Mouse (Mus musculus): ENCODE measurements at regions not wholly inside any gene's neighbourhood (a gene's known extent, or its start where the extent isn't known, plus 50 kb on each side); places are given as distances from the start of the nearest gene placed in this dataset.

DNA sequence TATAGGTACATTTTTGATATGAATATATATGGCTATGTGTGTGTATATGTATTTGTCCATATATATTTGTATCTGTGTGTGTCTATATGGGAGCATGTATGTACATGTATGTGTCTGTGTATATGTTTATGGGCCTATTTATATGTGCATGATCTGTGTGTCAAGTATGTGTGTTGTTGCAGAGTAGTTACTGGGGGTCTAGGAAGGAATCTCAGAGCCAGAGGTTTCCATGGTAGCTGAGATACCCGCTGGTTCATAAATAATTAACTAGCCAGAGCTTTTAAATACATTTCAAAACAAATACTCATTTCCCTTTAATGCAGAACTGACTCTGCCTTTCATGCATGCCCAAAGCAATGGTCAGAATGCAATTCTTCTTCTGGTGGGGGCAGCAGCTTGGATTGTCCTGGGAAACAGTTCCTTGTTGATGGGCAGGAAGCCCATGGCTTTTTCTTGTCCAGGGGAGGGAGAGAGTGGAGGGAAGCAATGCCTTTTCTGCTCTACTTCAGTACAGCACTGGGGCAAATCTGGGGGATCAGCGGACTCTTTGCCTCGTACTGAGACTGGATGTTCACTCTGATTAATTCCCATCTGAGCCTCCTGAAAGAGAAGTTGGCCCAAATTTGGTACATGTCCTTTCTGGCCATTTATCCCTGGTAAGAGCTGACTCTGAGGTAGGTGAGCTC is 798.7 kb downstream of the Gm9195 start:
- TF ChIP-seq CTCF (conservative IDR thresholded peaks at IDR 0.05; ENCODE audit: low read length): no peak
- no peak for TF ChIP-seq POU5F1 (IDR thresholded peaks at IDR 0.05; ENCODE audit: borderline replicate concordance, low read length)
- no peak for TF ChIP-seq NANOG (IDR thresholded peaks at IDR 0.05; ENCODE audit: borderline replicate concordance, low read length)

Data from E14TG2a.4 (cell line).